ENCODE assay signal across 14 mouse cellular contexts in the genomic region with DNA sequence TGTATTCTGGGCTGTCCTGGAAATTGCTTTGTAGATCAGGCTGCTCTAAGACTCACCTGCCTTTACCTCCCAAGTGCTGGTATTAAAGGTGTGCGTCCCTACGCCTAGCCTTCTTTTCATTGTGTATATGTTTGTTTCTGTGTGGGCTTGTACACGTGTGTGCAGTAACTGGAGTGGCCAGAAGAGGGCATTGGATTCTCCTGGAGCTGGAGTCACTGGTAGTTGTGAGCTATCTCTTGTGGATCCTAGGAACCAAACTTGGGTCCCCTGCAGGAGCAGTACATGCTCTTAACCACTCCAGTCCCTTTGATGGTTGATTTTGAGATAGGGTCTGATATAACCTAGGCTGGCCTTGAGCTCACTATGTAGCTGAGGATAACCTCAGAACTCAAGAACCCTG.
A peak's percentile ranks its signal among the peaks of the same experiment; 100 is the strongest.
DNase-seq lines count a peak whose midpoint lies in the region; ATAC-seq and TF ChIP-seq lines count a peak whose summit lies in the region.
"Had no signal": no experiment of that assay in that cellular context is flagged by ENCODE, and none has a peak within 500 bp of the region (broad histone marks: within the 10 kb centered on the region; RNA-seq: fewer than 3 reads in every experiment).

No protein-coding gene starts in this region.

- peak; percentile 45 for TF ChIP-seq CTCF in kidney, postnatal 0 days (IDR thresholded peaks at IDR 0.05; ENCODE audit: low read depth)
- peak; percentile 63 for TF ChIP-seq CTCF in E14TG2a.4 (conservative IDR thresholded peaks at IDR 0.05; ENCODE audit: low read length)
- peak; percentile 14; the same call in 1 of the 2 replicates for TF ChIP-seq CTCF in cortical plate, adult 2 months (IDR thresholded peaks at IDR 0.05; ENCODE audit: extremely low read depth, insufficient read depth, low read length)

- no peak overlapping the region for H3K27ac ChIP-seq in kidney, postnatal 0 days
- no peak overlapping the region for H3K27ac ChIP-seq in kidney, embryonic 15.5 days
- no peak overlapping the region for H3K27ac ChIP-seq in cortical plate, adult 2 months (ENCODE audit: insufficient read depth, low read length)
- H3K27ac ChIP-seq: embryonic facial prominence, embryonic 13.5 days; forebrain, embryonic 15.5 days; lung, embryonic 15.5 days; midbrain, embryonic 13.5 days; neural tube, embryonic 15.5 days had no signal

- no peaks in the 10 kb centered on the region for H3K27me3 ChIP-seq in kidney, postnatal 0 days (ENCODE audit: insufficient read depth, low read length)
- H3K27me3 ChIP-seq in kidney, embryonic 15.5 days = peaks cover 2% of the 10 kb centered on the region; the same call in 1 of the 2 replicates
- peaks cover 13% of the 10 kb centered on the region; the same call in 1 of the 2 replicates for H3K27me3 ChIP-seq in E14TG2a.4 (ENCODE audit: insufficient read depth, low read length)
- H3K27me3 ChIP-seq: forebrain, embryonic 15.5 days; lung, embryonic 15.5 days; midbrain, embryonic 13.5 days had no signal

- no peak overlapping the region for H3K4me2 ChIP-seq in kidney, postnatal 0 days (ENCODE audit: low read length)
- no peak overlapping the region for H3K4me2 ChIP-seq in kidney, embryonic 15.5 days
- H3K4me2 ChIP-seq: embryonic facial prominence, embryonic 13.5 days; forebrain, embryonic 15.5 days; lung, embryonic 15.5 days; midbrain, embryonic 13.5 days; neural tube, embryonic 15.5 days had no signal

- H3K36me3 ChIP-seq in kidney, postnatal 0 days (ENCODE audit: insufficient read depth, low read length) = no peaks in the 10 kb centered on the region
- no peaks in the 10 kb centered on the region for H3K36me3 ChIP-seq in kidney, embryonic 15.5 days
- no peaks in the 10 kb centered on the region for H3K36me3 ChIP-seq in E14TG2a.4 (ENCODE audit: insufficient read depth, low read length)
- H3K36me3 ChIP-seq: embryonic facial prominence, embryonic 13.5 days; forebrain, embryonic 15.5 days; lung, embryonic 15.5 days; midbrain, embryonic 13.5 days; neural tube, embryonic 15.5 days had no signal

- H3K9ac ChIP-seq in kidney, postnatal 0 days (ENCODE audit: low read depth, low read length) = no peak overlapping the region
- no peak overlapping the region for H3K9ac ChIP-seq in kidney, embryonic 15.5 days
- H3K9ac ChIP-seq: embryonic facial prominence, embryonic 13.5 days; forebrain, embryonic 15.5 days; lung, embryonic 15.5 days; midbrain, embryonic 13.5 days; neural tube, embryonic 15.5 days had no signal

- DNase-seq in kidney, postnatal 0 days (ENCODE audit: low spot score) = no peak
- DNase-seq in 416B (ENCODE audit: low read depth) = peak; percentile 26
- DNase-seq in thymus, adult 18-20 months = no peak
- no peak for DNase-seq in urinary bladder, postnatal 10 days (ENCODE audit: low spot score)
- DNase-seq: cerebellum, adult 9-10 months; gastrocnemius, postnatal 36 days had no signal

- no peaks in the 10 kb centered on the region for H3K4me1 ChIP-seq in kidney, postnatal 0 days (replicated peaks; ENCODE audit: insufficient read depth, low read length)
- peaks cover under 1% of the 10 kb centered on the region; the same call in 1 of the 2 replicates for H3K4me1 ChIP-seq in kidney, embryonic 15.5 days
- H3K4me1 ChIP-seq in E14TG2a.4 (replicated peaks; ENCODE audit: low read depth, low read length) = no peaks in the 10 kb centered on the region
- no peaks in the 10 kb centered on the region for H3K4me1 ChIP-seq in cortical plate, adult 2 months (ENCODE audit: control insufficient read depth, insufficient read depth, low read length)
- H3K4me1 ChIP-seq: embryonic facial prominence, embryonic 13.5 days; forebrain, embryonic 15.5 days; lung, embryonic 15.5 days; midbrain, embryonic 13.5 days; neural tube, embryonic 15.5 days had no signal

- no peaks in the 10 kb centered on the region for H3K9me3 ChIP-seq in kidney, postnatal 0 days (replicated peaks; ENCODE audit: low read length)
- no peaks in the 10 kb centered on the region for H3K9me3 ChIP-seq in kidney, embryonic 15.5 days (replicated peaks)
- H3K9me3 ChIP-seq in E14TG2a.4 (ENCODE audit: low read length) = no peaks in the 10 kb centered on the region
- H3K9me3 ChIP-seq: embryonic facial prominence, embryonic 13.5 days; forebrain, embryonic 15.5 days; lung, embryonic 15.5 days; midbrain, embryonic 13.5 days; neural tube, embryonic 15.5 days had no signal

- ATAC-seq in kidney, postnatal 0 days (replicated peaks; ENCODE audit: low FRiP score, low read depth) = no peak
- no peak for ATAC-seq in kidney, embryonic 15.5 days (replicated peaks; ENCODE audit: low FRiP score)
- ATAC-seq: forebrain, embryonic 15.5 days; midbrain, embryonic 13.5 days had no signal

- 89% methylated on average over 3 of the region's 3 CpGs for WGBS in kidney, postnatal 0 days
- 86% methylated on average over 3 of the region's 3 CpGs for WGBS in kidney, embryonic 15.5 days

- TF ChIP-seq POLR2A in cortical plate, adult 2 months (IDR thresholded peaks at IDR 0.05; ENCODE audit: extremely low read depth, insufficient read depth, low read length) = no peak

- H3K4me3 ChIP-seq in kidney, postnatal 0 days (replicated peaks; ENCODE audit: low read depth, low read length) = no peak overlapping the region
- no peak overlapping the region for H3K4me3 ChIP-seq in kidney, embryonic 15.5 days (replicated peaks)
- no peak overlapping the region for H3K4me3 ChIP-seq in E14TG2a.4 (replicated peaks; ENCODE audit: low read length)
- no peak overlapping the region for H3K4me3 ChIP-seq in cortical plate, adult 2 months (ENCODE audit: insufficient read depth, low read length)
- H3K4me3 ChIP-seq: embryonic facial prominence, embryonic 13.5 days; forebrain, embryonic 15.5 days; lung, embryonic 15.5 days; midbrain, embryonic 13.5 days; neural tube, embryonic 15.5 days had no signal
